Mouse (Mus musculus): Measurements from ENCODE around the gene Scn3a.

DNA sequence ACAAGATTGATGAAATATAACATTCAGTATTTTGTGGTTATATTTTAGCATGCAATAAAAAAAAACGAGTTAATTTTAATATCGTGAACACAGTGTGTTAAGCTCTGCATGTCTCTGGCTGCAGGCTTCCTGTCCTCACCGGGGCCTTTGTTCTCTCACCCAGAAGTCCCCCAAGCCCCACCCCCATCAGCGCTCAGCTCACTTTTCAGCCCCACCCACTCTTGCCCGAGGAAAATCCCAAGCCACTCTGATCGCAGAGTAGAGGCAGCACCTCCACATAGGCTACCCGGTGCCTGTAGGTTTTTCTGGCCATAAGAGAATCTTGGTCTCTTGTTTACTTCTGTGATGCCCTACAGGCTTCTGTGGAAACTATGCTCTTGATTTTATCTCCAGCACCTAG lies 153.2 kb downstream of the Scn3a start:
- TF ChIP-seq CHD2 (IDR thresholded peaks at IDR 0.05; ENCODE audit: low read depth, low read length), result no peak
- no peak for TF ChIP-seq HCFC1 (IDR thresholded peaks at IDR 0.05; ENCODE audit: borderline replicate concordance, insufficient read depth, low read length)
- no peak for TF ChIP-seq ZC3H11A (IDR thresholded peaks at IDR 0.05; ENCODE audit: borderline replicate concordance, low read depth, low read length)
